Mouse (Mus musculus) megakaryocyte, adult 5-6 weeks (primary cell): Measurements from ENCODE around the gene Oprm1. TPM values are rescaled to one million over a fixed set of nuclear protein-coding genes. Genes with fewer than 3 reads are reported as not detected.
A peak's percentile ranks its signal among the peaks of the same experiment; 100 is the strongest.

ENCODE experiments used
- ATAC-seq: 2 replicates; pipeline ENCODE4 v1.8.0; 2016; ENCODE audit warnings: mild to moderate bottlenecking, inconsistent platforms; ENCODE audit not compliant: poor library complexity, severe bottlenecking
- total RNA-seq, 2 experiments: library from RNA; stranded (forward) in 1 of 2; stranded (reverse) in 1 of 2; fragments of 153-499, 151-499 nt in 1 of 2; fragments of 221-1000, 200-1000 nt in 1 of 2; gene quantifications; 2 replicates each; pipeline versions ENCODE4 v1.2.3 to v1.2.4; 2015 to 2017

The Oprm1 gene
- total RNA-seq, 2 experiments from 2014 or later: not detected

DNA sequence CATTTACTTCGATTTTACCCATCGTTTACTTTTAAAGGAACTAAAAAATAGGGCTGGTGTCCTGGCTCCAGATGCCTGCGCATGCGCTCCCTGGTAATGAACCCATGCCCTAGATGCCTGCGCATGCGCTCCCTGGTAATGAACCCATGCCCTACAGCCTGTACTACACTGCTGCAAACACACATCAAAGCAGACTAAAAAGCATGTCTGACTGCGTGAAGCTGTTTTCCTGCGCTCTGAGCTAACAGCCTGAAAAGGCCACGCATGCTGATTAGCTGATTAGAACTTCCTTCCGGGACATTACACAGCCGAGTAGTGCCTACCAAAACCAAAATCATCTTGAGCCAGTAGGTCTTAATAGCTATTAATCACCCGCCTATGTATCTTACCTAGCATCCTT, 277.2 kb downstream of the Oprm1 start:
- no peak for ATAC-seq

DNA sequence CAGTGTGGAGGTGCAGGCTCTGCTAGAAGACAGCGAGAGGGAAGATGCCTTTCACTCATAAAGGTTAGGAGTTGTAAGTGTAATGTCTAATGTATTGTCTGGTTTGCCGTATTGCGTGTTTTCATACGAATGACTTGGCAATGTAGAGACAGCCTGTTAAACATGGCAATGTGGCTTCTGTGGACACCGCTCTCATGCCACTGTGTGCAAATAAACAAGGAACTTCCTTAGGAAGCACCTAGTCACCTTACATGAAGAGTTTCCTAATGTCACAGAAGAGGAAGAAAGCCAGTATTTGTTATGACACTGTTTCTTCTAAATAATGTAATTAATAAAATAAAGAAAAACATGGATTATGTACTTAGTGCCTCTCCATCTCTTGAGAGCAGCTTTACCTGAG, 278.9 kb downstream of the Oprm1 start:
- peak; percentile 85 for ATAC-seq

DNA sequence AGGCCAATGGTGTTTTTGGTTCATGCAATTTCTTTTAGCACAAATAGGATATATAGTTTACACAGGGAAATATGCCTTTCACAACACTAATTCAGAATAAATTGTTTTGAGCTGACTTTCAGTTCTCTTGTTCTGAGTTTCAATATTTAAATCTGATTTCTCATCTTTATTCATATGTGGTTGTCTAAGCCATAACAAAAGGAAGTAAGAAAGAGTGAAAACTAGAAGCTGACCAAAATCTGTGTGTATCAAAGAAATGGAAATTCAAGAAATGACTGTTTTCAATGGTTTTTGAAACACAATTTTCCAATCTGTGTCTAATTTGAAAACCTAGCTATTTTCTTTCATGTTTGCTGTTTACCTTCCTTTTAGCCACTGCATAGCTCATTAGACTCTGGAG, 282.7 kb downstream of the Oprm1 start:
- ATAC-seq: peak; percentile 51

DNA sequence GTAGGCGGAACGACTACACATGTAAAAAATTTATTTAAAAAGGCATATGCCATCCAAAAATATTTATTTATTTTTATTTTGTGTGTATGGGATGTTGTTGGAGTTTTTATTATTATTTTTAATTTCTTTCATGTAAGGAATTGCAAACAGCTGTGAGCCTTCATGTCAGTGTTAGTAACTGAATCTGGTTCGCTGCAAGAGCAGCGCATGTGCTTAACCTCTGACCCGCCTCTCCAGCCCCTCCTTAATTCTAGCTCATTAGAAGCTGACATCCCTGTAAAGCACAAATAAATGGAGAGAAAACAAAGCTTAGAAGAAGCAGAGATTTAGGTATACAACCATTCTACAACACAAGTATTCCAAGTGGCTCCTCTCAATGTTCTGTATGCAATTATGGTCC, 285.6 kb downstream of the Oprm1 start:
- no peak for ATAC-seq

DNA sequence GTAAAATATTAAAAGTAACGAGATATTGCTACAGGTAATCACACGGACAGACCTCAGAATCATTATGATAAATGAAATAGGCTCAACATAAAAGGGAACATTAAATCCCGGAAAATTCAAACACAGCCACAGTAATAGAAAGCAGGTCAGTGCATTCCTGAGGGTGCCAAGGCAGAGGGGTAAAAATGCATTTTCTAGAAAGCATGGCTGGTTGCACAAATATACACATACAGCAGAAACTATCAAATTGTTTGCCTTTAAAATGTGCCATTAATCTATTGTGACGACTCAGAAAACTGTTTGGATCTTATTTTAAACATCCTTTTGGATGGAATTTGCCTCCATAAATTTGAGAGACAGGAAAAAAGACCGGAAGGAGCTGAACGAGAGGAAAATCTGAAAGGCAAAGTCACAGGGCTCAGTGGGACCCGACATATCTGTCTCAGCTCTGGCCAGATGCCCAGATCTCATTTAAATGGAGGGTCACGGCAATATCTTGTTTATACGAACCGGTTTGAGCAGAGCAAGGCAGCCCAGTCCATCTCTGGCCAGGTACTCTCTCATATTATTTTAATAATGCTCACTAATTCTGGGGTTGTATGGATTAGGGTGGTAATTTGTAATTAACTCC, 289.1 kb downstream of the Oprm1 start:
- no peak for ATAC-seq

DNA sequence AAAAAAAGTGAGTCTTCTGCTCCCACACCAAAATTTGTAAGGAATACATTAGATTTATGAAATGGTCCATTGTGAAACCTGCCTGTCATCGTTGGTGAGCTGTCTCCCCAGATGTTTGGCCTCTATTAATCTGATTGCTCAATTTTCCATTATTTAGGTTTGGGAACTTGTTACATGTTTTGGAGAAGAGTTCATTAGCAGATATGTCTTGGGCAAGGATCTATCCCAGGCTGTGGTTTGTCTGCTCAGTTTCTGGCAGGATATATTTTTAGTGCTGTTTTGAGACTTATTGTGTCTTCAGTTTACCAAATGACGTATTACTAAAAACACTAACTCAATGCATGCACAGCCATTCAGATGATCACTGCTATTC, 289.6 kb downstream of the Oprm1 start:
- no peak for ATAC-seq

DNA sequence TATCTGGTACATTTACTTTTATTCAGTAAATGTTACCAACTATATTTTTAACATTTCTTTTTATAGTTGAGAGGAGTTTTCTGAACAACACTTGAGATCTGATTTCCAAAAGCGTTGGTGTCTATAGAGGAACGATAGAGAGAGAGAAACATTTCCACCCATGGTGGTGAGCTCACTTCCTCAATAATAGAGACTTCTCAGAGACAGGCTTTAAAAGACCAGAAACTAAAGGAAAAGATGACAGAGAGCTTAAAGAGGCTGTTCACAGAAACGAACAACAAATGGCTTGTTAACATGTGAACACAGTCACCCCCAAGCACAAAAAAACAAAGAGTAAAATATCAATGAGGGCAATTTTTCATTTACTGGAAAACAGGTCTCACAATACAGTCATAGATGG, 291.6 kb downstream of the Oprm1 start:
- peak; percentile 68 for ATAC-seq

DNA sequence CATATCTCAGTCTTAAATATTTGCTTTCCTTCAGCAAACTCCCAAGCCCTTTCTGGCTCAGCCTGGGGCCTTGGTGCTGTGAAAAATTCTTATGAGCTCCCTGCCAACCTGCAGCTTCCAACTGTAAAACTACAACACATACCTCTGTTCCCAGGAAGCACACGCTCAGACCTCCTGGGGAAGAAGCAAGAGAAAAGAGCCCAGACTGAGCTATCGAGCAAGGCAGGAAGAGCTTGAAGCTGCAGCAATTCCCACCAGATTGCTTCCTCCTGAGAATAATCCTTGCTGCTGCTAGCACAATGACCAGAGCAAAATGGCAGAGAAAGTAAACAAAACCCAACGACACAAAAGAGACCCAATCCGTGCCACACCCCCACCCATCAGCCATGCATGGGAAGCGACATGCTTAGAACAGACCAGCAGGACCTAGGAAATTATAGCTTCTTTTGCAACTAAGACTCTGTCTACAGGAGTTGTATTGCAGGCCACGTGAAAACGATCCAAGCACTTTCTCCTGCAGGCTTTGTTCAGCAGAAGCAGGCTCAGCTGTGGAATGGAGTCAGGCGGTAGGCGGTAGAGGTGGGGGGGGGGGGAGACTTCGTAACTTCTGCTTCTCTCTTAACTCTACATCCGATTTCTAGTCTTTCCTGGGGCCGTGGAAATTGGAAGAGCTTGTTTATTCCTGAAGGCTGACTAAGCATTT, 294.2 kb downstream of the Oprm1 start, which contains the start of gene Ipcef1:
Gene Ipcef1, minus strand, starts transcription at position 164 of the 703 bp plus-strand sequence.
- peak; percentile 90 for ATAC-seq

DNA sequence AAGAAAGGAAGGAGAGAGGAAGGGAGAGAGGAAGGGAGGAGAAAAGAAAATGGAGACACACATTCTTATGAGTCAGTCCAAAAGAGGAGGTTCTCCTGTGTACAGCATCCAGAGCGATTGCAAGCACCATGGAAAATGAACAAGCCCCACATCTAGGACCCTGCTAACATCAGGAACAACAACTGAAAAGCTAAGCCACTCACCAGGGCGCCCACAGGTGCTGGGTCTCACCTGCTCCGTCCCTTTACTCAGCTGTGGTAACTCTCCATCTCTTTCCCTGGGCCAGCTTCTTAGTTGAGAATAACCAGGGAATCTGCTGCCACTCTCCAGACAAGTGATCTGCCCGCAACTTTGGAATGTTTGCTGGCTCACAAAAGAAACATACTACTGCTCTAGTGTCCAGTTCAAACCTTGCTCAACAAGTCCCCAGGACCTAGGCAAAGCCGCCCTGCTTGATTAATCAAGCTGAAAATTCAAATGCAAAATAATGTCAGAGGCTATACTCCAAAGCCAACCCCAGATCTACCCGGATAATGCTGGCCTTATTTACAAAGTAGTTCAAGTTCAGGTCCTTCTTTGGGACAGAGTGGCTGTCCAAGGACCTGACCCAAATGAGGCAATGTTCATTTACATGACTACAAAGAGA, 296.4 kb downstream of the Oprm1 start:
- no peak for ATAC-seq

DNA sequence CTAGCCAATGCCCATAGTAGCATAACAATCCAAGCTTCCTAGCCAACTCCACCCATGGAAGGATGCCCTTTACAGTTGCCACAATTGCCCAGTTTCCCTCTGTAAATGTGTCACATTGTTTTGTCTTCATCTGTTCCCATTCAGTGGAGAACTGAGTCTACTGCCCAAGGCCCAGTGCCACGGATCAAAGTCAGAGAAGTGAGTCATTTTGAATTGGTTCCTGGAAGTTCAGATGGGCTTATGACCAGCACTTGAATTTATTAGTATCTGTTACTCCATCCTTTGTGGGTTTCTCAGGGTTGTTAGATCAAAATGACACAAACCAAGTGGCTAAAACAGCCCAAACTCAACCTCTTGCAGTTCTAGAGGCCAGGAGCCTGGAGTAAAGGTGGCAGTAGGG, 299.2 kb downstream of the Oprm1 start:
- ATAC-seq: no peak

DNA sequence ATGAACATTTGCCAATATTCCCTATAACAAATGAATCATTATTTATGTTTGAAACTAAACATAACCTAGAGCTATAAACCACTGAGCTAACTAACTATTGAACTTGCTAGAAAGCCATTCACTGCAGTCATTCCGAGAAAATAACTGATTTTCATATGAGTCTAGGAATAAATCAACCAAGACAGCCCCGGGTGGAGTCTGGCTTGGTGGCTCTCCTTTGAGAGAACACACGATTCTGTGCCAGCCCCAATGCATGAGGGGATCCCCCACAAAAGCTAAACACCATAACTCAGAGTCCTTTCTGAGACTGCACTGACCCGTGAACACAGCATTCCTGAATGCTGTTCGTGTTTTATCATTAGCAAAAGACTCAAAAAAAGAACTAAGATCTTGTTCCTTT, 302.0 kb downstream of the Oprm1 start:
- no peak for ATAC-seq

DNA sequence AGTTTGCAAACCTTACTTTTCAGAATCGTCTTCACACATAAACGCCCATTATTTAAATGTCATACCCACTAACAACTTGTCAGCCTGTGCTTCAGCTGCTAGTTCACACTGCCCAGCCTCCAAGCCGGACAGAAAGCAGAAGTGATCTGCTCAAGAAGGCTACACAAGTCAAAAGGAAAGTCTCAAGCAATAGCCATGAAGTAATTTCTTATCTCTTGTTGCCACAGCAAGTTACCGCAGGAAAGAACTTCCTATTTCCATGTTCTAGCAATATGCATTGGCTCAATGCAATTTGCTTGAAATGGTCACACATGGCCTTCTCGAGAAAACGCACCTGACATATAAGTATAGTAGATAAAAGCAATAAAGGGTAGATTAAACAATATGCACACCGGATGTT, 304.7 kb downstream of the Oprm1 start:
- ATAC-seq: peak; percentile 84

DNA sequence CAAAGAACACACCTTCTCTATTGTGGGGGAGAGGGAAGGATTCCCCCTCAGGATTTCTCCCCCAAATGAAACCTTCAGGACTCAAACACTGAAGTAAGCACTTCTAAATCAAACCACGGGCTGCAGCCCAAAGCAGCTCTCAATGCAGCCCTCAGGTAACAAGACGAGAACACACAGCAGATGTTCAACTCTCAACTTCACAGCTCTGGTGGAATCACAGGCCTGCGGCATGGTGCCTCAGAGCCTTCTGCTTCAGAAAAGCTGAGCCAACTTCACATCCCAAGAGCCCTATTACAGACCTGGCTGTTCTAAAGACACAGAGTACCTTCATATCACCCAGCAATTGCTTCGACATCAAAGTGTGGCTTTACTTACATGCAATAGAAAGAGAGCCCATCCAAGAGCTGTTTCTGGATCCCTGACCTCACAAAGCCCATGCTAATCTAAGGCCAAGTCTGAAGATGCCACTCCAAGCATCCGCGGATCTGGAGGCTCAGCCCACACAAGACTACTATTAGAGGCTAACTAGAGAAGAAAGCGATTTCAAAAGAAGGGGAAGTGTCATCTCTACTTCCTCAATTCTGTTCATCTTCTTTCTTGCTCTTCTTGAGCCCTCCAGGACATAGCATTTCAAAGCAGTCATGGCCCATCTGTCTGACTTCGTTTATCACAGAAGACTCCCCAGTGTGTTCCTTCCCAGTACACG, 305.6 kb downstream of the Oprm1 start:
- peak; percentile 70 for ATAC-seq

DNA sequence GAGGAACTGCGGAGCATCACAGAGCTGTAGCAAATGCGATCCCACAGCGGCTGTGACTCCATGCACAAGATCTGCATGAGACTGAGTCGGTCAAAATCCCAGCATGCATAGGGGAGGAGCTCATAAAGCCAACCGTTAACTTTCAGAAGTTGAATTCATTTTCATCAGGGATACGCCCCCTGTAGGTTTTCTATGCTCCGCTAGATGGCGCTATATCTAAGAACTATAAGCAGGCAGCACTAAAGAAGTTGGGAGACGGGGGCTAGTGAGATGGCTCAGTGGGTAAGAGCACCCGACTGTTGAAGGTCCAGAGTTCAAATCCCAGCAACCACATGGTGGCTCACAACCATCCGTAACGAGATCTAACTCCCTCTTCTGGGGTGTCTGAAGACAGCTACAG, 310.3 kb downstream of the Oprm1 start:
- peak; percentile 31; the same call in 1 of the 2 replicates for ATAC-seq

DNA sequence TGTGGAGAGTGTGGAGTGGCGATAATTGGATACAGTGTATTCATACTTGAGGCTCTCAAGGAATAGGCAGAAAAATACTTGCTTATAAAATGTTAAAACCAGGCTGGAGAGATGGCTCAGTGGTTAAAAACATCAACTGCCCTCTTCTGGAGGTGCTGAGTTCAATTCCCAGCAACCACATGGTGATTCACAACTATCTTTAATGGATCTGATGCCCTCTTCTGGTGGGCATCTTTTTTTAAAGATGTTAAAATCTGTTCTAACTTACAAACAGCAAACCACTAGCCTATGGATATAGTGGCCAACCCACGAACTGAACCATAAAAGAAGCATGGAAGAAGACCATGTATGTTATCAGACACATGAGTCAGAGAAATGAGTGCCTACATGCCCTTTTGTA, 310.8 kb downstream of the Oprm1 start:
- ATAC-seq: no peak

DNA sequence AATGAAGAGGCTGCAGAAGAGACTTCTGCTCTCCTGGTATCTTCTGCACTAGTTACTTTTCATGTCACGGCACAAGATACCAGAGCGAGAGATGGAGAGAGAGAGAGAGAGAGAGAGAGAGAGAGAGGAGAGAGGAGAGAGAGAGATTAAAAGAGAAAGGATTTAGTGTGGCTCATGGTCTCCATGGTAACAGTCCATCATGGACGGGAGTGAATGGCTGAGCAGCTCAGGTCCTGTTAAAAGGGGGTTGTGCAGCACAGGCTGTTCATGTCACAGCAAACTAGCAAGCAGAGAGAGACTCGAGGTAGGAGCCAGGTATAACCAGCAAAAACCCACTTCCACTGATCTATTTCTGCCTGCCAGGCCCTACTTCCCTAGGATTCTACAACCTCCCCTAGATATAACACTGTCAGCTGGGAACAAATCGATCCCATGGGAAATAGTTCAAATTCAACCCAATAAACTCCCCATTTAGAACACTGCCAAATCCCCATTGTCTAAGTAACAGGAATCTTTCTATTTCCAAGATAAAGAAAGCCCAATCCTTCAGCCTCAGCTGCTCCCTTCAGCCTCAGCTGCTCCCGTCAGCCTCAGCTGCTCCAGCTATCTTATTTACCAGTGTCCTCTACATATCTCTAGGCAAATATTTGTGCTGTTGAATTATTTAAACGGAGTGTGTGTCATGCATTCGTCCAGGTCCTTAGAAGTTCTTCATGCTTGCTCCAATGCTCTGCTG, 312.0 kb downstream of the Oprm1 start:
- no peak for ATAC-seq

DNA sequence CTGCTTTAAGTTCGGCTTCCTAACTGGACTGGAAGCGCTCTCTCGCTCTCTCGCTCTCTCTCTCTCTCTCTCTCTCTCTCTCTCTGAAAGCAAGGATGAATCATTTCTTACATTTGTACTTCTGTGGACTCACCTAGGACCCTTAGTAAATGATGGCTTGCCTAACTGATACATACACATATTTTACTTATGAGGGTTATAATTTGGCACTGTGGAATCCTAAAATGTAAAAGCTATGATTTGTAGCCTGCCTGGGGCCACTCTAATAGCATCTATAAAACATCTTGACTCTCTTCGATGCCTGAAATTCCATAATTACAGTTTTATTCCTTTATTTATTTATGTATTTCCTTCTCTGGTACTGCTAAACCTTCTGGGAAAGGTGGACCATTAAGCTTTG, 312.6 kb downstream of the Oprm1 start:
- ATAC-seq: no peak

DNA sequence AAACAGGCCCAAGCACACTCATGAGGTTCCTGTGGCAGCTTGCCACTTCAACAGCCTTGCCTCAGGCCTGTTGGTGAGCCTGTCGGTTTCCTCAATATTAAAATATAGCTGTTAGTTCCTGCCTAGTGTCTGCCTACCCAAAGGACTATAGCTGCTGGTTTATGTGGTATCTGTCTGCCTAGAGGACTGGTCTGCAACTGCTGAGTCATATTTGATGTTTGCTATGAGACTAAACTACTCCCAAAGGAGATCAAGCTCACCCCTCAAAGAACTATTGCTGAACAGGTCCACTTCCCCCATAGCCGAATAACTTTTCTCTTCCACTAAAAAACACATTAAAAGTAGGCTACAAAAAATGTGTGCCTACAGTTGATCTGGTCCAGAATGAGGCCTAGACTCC, 315.9 kb downstream of the Oprm1 start:
- no peak for ATAC-seq

DNA sequence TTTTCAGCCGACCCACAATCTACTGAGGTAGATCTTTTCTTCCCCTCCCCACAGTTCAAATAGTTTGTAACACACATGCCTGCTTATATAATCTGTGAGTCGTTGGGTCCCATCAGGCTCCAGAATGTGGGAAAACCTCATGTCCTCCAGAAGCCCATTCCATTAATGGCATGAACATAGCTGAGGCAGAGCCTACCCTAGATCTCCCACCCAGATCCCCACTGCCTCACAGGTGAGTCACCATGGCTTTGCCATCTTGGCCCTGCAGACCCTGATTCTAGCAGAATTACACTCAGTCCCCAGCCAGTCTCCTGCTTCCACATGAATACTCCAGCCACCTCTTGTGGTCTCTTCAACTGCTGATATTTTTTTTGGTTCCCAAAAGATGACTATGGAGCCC, 317.4 kb downstream of the Oprm1 start:
- ATAC-seq: no peak

DNA sequence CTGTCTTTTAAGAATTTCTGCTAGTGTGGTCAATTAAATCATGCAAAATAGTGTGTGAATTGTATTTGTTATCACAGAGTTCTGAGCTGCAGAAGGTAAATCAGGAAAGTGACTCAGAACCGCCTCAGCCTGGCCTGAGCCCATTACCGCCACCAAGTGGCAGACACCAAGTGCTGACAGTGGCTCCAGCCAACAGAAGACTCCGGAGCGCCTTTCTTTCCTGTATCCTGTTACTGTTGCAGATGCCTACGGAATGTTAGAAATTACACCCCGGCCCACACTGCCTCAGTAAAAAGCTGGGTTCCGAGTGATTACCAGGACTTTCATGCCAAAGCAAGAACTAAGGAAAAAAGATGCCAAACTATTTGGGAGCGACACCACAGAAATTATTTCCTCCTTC, 317.9 kb downstream of the Oprm1 start:
- peak; percentile 99 for ATAC-seq

DNA sequence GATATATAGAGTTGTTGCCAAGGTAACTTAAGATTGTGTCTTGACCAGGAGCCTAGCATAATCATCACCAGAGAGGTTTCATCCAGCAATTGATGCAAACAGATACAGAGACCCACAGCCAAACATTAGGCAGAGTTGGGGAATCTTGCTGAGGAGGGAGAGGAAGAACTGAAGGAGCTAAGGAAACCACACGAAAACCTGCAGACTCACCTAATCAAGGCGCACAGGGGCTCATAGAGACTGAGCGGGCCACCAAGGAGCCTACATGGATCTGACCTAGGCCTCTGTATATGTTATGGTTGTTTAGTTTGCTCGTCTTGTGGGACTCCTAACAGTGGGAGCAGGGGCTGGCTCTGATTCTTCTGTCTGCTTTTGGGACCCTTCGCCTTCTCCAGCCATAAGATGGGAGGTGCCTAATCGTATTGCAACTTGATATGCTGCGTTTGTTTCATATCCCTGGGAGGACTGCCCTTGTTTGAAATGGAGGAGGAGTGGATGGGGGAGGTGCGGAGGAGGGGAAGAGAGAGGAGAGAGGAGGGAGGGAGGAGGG, 318.4 kb downstream of the Oprm1 start:
- ATAC-seq: no peak
